Mouse (Mus musculus): ENCODE data around the gene Klk7. TPM values are rescaled to one million over a fixed set of nuclear protein-coding genes. Genes with fewer than 3 reads are reported as not detected.

The Klk7 gene
- not detected in 2 replicates for polyA plus RNA-seq (2014; fragmentation: Nextera tagmentation; extraction: Ambion mirVana)

GRCm38 (mm10) chr7:43810994-43811393, at the start of gene Klk7:
Gene Klk7, plus strand, starts transcription at chr7:43811294.
- Histone ChIP-seq H3K4me2 (ENCODE audit: low read depth) (no peak within 1 kb of the TSS), H3K36me3 (ENCODE audit: control insufficient read depth, insufficient read depth, low read length) (no peaks in the 10 kb centered on the region), H3K9me3 (ENCODE audit: control insufficient read depth, low read length) (no peaks in the 10 kb centered on the region), H3K9ac (ENCODE audit: low read length) (no peak within 1 kb of the TSS), H3K27me3 (ENCODE audit: control insufficient read depth, insufficient read depth, low read length) (no peaks in the 10 kb centered on the region), H3K4me3 (ENCODE audit: low read depth, low read length) (no peak within 1 kb of the TSS), H3K27ac (ENCODE audit: low read depth, low read length) (no peak within 1 kb of the TSS), H3K4me1 (ENCODE audit: control insufficient read depth, insufficient read depth, low read length) (no peaks in the 10 kb centered on the region)
- no peak for ATAC-seq (ENCODE audit: insufficient read depth, low FRiP score, low TSS enrichment)
- WGBS = 66% methylated on average over 5 of the region's 5 CpGs
- DNase-seq (ENCODE audit: low spot score) = no peak

GRCm38 (mm10) chr7:43766484-43766883, 44.6 kb upstream of the Klk7 start:
- no peaks in the 10 kb centered on the region for H3K27me3 ChIP-seq (ENCODE audit: control insufficient read depth, insufficient read depth, low read length)
- DNase-seq (ENCODE audit: low spot score) = no peak

GRCm38 (mm10) chr7:43768597-43768996, 42.5 kb upstream of the Klk7 start, which contains the start of gene Klk12:
Gene Klk12, plus strand, starts transcription at chr7:43768897.
- Histone ChIP-seq H3K36me3 (ENCODE audit: control insufficient read depth, insufficient read depth, low read length) (no peaks in the 10 kb centered on the region), H3K4me1 (ENCODE audit: control insufficient read depth, insufficient read depth, low read length) (no peaks in the 10 kb centered on the region), H3K27ac (ENCODE audit: low read depth, low read length) (no peak within 1 kb of the TSS), H3K9ac (ENCODE audit: low read length) (no peak within 1 kb of the TSS), H3K9me3 (ENCODE audit: control insufficient read depth, low read length) (no peaks in the 10 kb centered on the region), H3K4me2 (ENCODE audit: low read depth) (no peak within 1 kb of the TSS), H3K4me3 (ENCODE audit: low read depth, low read length) (no peak within 1 kb of the TSS), H3K27me3 (ENCODE audit: control insufficient read depth, insufficient read depth, low read length) (no peaks in the 10 kb centered on the region)
- 85% methylated on average over 4 of the region's 4 CpGs for WGBS
- DNase-seq (ENCODE audit: low spot score) (no peak), ATAC-seq (ENCODE audit: insufficient read depth, low FRiP score, low TSS enrichment) (no peak)

More at GRCm38 (mm10) chr7:43766484-43766883, 44.6 kb upstream of the Klk7 start:
- Histone ChIP-seq H3K9me3 (ENCODE audit: control insufficient read depth, low read length) (no peaks in the 10 kb centered on the region), H3K9ac (ENCODE audit: low read length) (no peak overlapping the region), H3K4me2 (ENCODE audit: low read depth) (no peak overlapping the region), H3K36me3 (ENCODE audit: control insufficient read depth, insufficient read depth, low read length) (no peaks in the 10 kb centered on the region), H3K4me3 (ENCODE audit: low read depth, low read length) (no peak overlapping the region), H3K27ac (ENCODE audit: low read depth, low read length) (no peak overlapping the region), H3K4me1 (ENCODE audit: control insufficient read depth, insufficient read depth, low read length) (no peaks in the 10 kb centered on the region)
- ATAC-seq (ENCODE audit: insufficient read depth, low FRiP score, low TSS enrichment) = no peak
- 55% methylated on average over 8 of the region's 8 CpGs for WGBS

- H3K36me3 ChIP-seq (ENCODE audit: control insufficient read depth, insufficient read depth, low read length) = no peaks in the 10 kb centered on the region
- DNase-seq (ENCODE audit: low spot score) (no peak), ATAC-seq (ENCODE audit: insufficient read depth, low FRiP score, low TSS enrichment) (no peak)
- no peak overlapping the region for H3K9ac ChIP-seq (ENCODE audit: low read length)
- no peak overlapping the region for H3K4me3 ChIP-seq (ENCODE audit: low read depth, low read length)
- no peak overlapping the region for H3K4me2 ChIP-seq (ENCODE audit: low read depth)
- H3K9me3 ChIP-seq (ENCODE audit: control insufficient read depth, low read length) = no peaks in the 10 kb centered on the region
- WGBS = 91% methylated on average over 8 of the region's 8 CpGs
- no peaks in the 10 kb centered on the region for H3K27me3 ChIP-seq (ENCODE audit: control insufficient read depth, insufficient read depth, low read length)
- no peaks in the 10 kb centered on the region for H3K4me1 ChIP-seq (ENCODE audit: control insufficient read depth, insufficient read depth, low read length)
- H3K27ac ChIP-seq (ENCODE audit: low read depth, low read length) = no peak overlapping the region
Observed at GRCm38 (mm10) chr7:43769636-43770035, 41.5 kb upstream of the Klk7 start.

- Histone ChIP-seq H3K36me3 (ENCODE audit: control insufficient read depth, insufficient read depth, low read length) (no peaks in the 10 kb centered on the region), H3K4me2 (ENCODE audit: low read depth) (no peak overlapping the region), H3K27me3 (ENCODE audit: control insufficient read depth, insufficient read depth, low read length) (no peaks in the 10 kb centered on the region), H3K27ac (ENCODE audit: low read depth, low read length) (no peak overlapping the region), H3K9ac (ENCODE audit: low read length) (no peak overlapping the region), H3K9me3 (ENCODE audit: control insufficient read depth, low read length) (no peaks in the 10 kb centered on the region), H3K4me1 (ENCODE audit: control insufficient read depth, insufficient read depth, low read length) (no peaks in the 10 kb centered on the region), H3K4me3 (ENCODE audit: low read depth, low read length) (no peak overlapping the region)
- DNase-seq (ENCODE audit: low spot score) = no peak
- WGBS = 95% methylated on average over 10 of the region's 10 CpGs
- ATAC-seq (ENCODE audit: insufficient read depth, low FRiP score, low TSS enrichment) = no peak
Observed at GRCm38 (mm10) chr7:43770701-43771100, 40.4 kb upstream of the Klk7 start.

- no peaks in the 10 kb centered on the region for H3K4me1 ChIP-seq (ENCODE audit: control insufficient read depth, insufficient read depth, low read length)
- ATAC-seq (ENCODE audit: insufficient read depth, low FRiP score, low TSS enrichment) (no peak), DNase-seq (ENCODE audit: low spot score) (no peak)
- no peak overlapping the region for H3K9ac ChIP-seq (ENCODE audit: low read length)
- no peak overlapping the region for H3K27ac ChIP-seq (ENCODE audit: low read depth, low read length)
- no peak overlapping the region for H3K4me3 ChIP-seq (ENCODE audit: low read depth, low read length)
- WGBS = 90% methylated on average over 6 of the region's 6 CpGs
- H3K36me3 ChIP-seq (ENCODE audit: control insufficient read depth, insufficient read depth, low read length) = no peaks in the 10 kb centered on the region
- H3K27me3 ChIP-seq (ENCODE audit: control insufficient read depth, insufficient read depth, low read length) = no peaks in the 10 kb centered on the region
- H3K4me2 ChIP-seq (ENCODE audit: low read depth) = no peak overlapping the region
- H3K9me3 ChIP-seq (ENCODE audit: control insufficient read depth, low read length) = no peaks in the 10 kb centered on the region
Observed at GRCm38 (mm10) chr7:43771916-43772315, 39.2 kb upstream of the Klk7 start.

GRCm38 (mm10) chr7:43772901-43773300, 38.2 kb upstream of the Klk7 start:
- H3K4me1 ChIP-seq (ENCODE audit: control insufficient read depth, insufficient read depth, low read length) = no peaks in the 10 kb centered on the region
- no peaks in the 10 kb centered on the region for H3K36me3 ChIP-seq (ENCODE audit: control insufficient read depth, insufficient read depth, low read length)
- no peak overlapping the region for H3K27ac ChIP-seq (ENCODE audit: low read depth, low read length)
- H3K27me3 ChIP-seq (ENCODE audit: control insufficient read depth, insufficient read depth, low read length) = no peaks in the 10 kb centered on the region
- 67% methylated on average over 3 of the region's 3 CpGs for whole genome bisulfite sequencing
- H3K9ac ChIP-seq (ENCODE audit: low read length) = no peak overlapping the region
- no peaks in the 10 kb centered on the region for H3K9me3 ChIP-seq (ENCODE audit: control insufficient read depth, low read length)
- no peak overlapping the region for H3K4me3 ChIP-seq (ENCODE audit: low read depth, low read length)
- no peak overlapping the region for H3K4me2 ChIP-seq (ENCODE audit: low read depth)
- ATAC-seq (ENCODE audit: insufficient read depth, low FRiP score, low TSS enrichment) (no peak), DNase-seq (ENCODE audit: low spot score) (no peak)

GRCm38 (mm10) chr7:43774364-43774763, 36.7 kb upstream of the Klk7 start, which contains the start of gene Klk11:
Gene Klk11, plus strand, starts transcription at chr7:43774604.
- Histone ChIP-seq H3K4me1 (ENCODE audit: control insufficient read depth, insufficient read depth, low read length) (no peaks in the 10 kb centered on the region), H3K27ac (ENCODE audit: low read depth, low read length) (no peak within 1 kb of the TSS), H3K36me3 (ENCODE audit: control insufficient read depth, insufficient read depth, low read length) (no peaks in the 10 kb centered on the region), H3K4me3 (ENCODE audit: low read depth, low read length) (no peak within 1 kb of the TSS), H3K27me3 (ENCODE audit: control insufficient read depth, insufficient read depth, low read length) (no peaks in the 10 kb centered on the region), H3K9me3 (ENCODE audit: control insufficient read depth, low read length) (no peaks in the 10 kb centered on the region), H3K9ac (ENCODE audit: low read length) (no peak within 1 kb of the TSS; the same call in 1 of the 2 replicates), H3K4me2 (ENCODE audit: low read depth) (no peak within 1 kb of the TSS)
- DNase-seq (ENCODE audit: low spot score) = no peak
- WGBS = 94% methylated on average over 5 of the region's 5 CpGs
- ATAC-seq (ENCODE audit: insufficient read depth, low FRiP score, low TSS enrichment) = no peak

GRCm38 (mm10) chr7:43774802-43775201, 36.3 kb upstream of the Klk7 start:
- no peak for DNase-seq (ENCODE audit: low spot score)
- Histone ChIP-seq H3K4me1 (ENCODE audit: control insufficient read depth, insufficient read depth, low read length) (no peaks in the 10 kb centered on the region), H3K36me3 (ENCODE audit: control insufficient read depth, insufficient read depth, low read length) (no peaks in the 10 kb centered on the region), H3K9me3 (ENCODE audit: control insufficient read depth, low read length) (no peaks in the 10 kb centered on the region), H3K4me2 (ENCODE audit: low read depth) (no peak overlapping the region), H3K4me3 (ENCODE audit: low read depth, low read length) (no peak overlapping the region), H3K9ac (ENCODE audit: low read length) (no peak overlapping the region; the same call in 1 of the 2 replicates), H3K27ac (ENCODE audit: low read depth, low read length) (no peak overlapping the region), H3K27me3 (ENCODE audit: control insufficient read depth, insufficient read depth, low read length) (no peaks in the 10 kb centered on the region)
- ATAC-seq (ENCODE audit: insufficient read depth, low FRiP score, low TSS enrichment) = no peak
- WGBS = 55% methylated on average over 6 of the region's 6 CpGs

Measured in neural tube, embryonic 11.5 days (tissue).